Mouse (Mus musculus) bone marrow macrophage, adult 2 months (primary cell): Measurements from ENCODE around the gene Cd80.

Experiments used
- CTCF ChIP-seq: IDR thresholded peaks from 2 replicates; pipeline ENCODE4 v1.5.1; 2012; ENCODE audit warnings: low read depth, mild to moderate bottlenecking, low read length, moderate library complexity
- POLR2A ChIP-seq: IDR thresholded peaks from 2 replicates; pipeline ENCODE4 v1.6.1; 2012; ENCODE audit warnings: mild to moderate bottlenecking, low read depth, low read length, borderline replicate concordance

- TF ChIP-seq CTCF (no peak), POLR2A (no peak)
Measured at GRCm38 (mm10) chr16:38502469-38502868, 47.1 kb downstream of the Cd80 start.
